Mouse (Mus musculus) c-Kit-positive CD71-positive TER-119-positive erythroid progenitor cells, embryonic 14.5 days (primary cell): ENCODE measurements around the gene Irf2bpl.
A peak's percentile ranks its signal among the peaks of the same experiment; 100 is the strongest.

ENCODE experiments used
- DNase-seq: peaks from one replicate; pipeline ENCODE4 v3.0.0-alpha.2; 2013; ENCODE audit warnings: low spot score

Gene Irf2bpl

GRCm38 (mm10) chr12:86859924-86860790 is 24.4 kb downstream of the Irf2bpl start:
- no peak for DNase-seq

- no peak for DNase-seq
Measured at GRCm38 (mm10) chr12:86858983-86859872, 25.4 kb downstream of the Irf2bpl start.

- no peak for DNase-seq
Measured at GRCm38 (mm10) chr12:86858498-86858897, 26.1 kb downstream of the Irf2bpl start.

- no peak for DNase-seq
Measured at GRCm38 (mm10) chr12:86857290-86857689, 27.3 kb downstream of the Irf2bpl start.

GRCm38 (mm10) chr12:86855670-86856069 is 28.9 kb downstream of the Irf2bpl start:
- no peak for DNase-seq

- DNase-seq, result no peak
Measured at GRCm38 (mm10) chr12:86853516-86853915, 31.1 kb downstream of the Irf2bpl start.

GRCm38 (mm10) chr12:86851313-86851712 is 33.3 kb downstream of the Irf2bpl start:
- DNase-seq, result no peak

GRCm38 (mm10) chr12:86850746-86851145 is 33.9 kb downstream of the Irf2bpl start:
- DNase-seq, result no peak

GRCm38 (mm10) chr12:86849945-86850626 is 34.5 kb downstream of the Irf2bpl start:
- no peak for DNase-seq

GRCm38 (mm10) chr12:86842866-86843459 is 41.6 kb downstream of the Irf2bpl start:
- no peak for DNase-seq

- no peak for DNase-seq
Measured at GRCm38 (mm10) chr12:86840526-86840925, 44.1 kb downstream of the Irf2bpl start.

- no peak for DNase-seq
Measured at GRCm38 (mm10) chr12:86838181-86838580, 46.4 kb downstream of the Irf2bpl start.

- peak; percentile 68 for DNase-seq
Measured at GRCm38 (mm10) chr12:86836431-86837047, 48.1 kb downstream of the Irf2bpl start.

- DNase-seq, result no peak
Measured at GRCm38 (mm10) chr12:86835899-86836298, 48.7 kb downstream of the Irf2bpl start.

GRCm38 (mm10) chr12:86834416-86834772 is 50.2 kb downstream of the Irf2bpl start:
- DNase-seq, result peak; percentile 45

- DNase-seq, result peak; percentile 52
Measured at GRCm38 (mm10) chr12:86833711-86834415, 50.7 kb downstream of the Irf2bpl start.

GRCm38 (mm10) chr12:86832551-86833182 is 51.9 kb downstream of the Irf2bpl start:
- DNase-seq, result no peak

GRCm38 (mm10) chr12:86831591-86832550 is 52.7 kb downstream of the Irf2bpl start:
- peak; percentile 59 for DNase-seq
